Mouse (Mus musculus) liver, embryonic 15.5 days (tissue): ENCODE results near the gene Ccnl2. TPM values are rescaled to one million over a fixed set of nuclear protein-coding genes. Genes with fewer than 3 reads are reported as not detected.

ENCODE experiments used
- ATAC-seq: fragments of 200-750 bp; cut with Nextera tagmentation; 2 replicates; pipeline ENCODE4 v1.8.0; 2017; ENCODE audit warnings: moderate number of reproducible peaks, mild to moderate bottlenecking, moderate library complexity; ENCODE audit not compliant: insufficient read depth
- H3K27ac ChIP-seq: fragments of 300-500 bp; sonication (generic); replicated peaks from 2 replicates; pipeline ENCODE4 v1.5.1; 2015; ENCODE audit warnings: mild to moderate bottlenecking, inconsistent platforms
- H3K27me3 ChIP-seq: fragments of 300-500 bp; sonication (generic); 2 replicates; pipeline ENCODE4 v1.6.1; 2015; ENCODE audit warnings: mild to moderate bottlenecking, inconsistent platforms
- H3K36me3 ChIP-seq: fragments of 300-500 bp; sonication (generic); replicated peaks from 2 replicates; pipeline ENCODE4 v1.6.1; 2015; ENCODE audit warnings: moderate library complexity, mild to moderate bottlenecking, inconsistent platforms
- H3K4me1 ChIP-seq: fragments of 300-500 bp; sonication (generic); replicated peaks from 2 replicates; pipeline ENCODE4 v1.6.1; 2015; ENCODE audit warnings: inconsistent platforms
- H3K4me2 ChIP-seq: fragments of 300-500 bp; sonication (generic); 2 replicates; pipeline ENCODE4 v1.6.1; 2015; ENCODE audit warnings: moderate library complexity, mild to moderate bottlenecking, inconsistent platforms
- H3K4me3 ChIP-seq: fragments of 300-500 bp; sonication (generic); replicated peaks from 2 replicates; pipeline ENCODE4 v1.5.1; 2015; ENCODE audit warnings: mild to moderate bottlenecking, inconsistent platforms
- H3K9ac ChIP-seq: fragments of 300-500 bp; sonication (generic); 2 replicates; pipeline ENCODE4 v1.6.1; 2015; ENCODE audit warnings: moderate library complexity, mild to moderate bottlenecking, inconsistent platforms
- H3K9me3 ChIP-seq: fragments of 300-500 bp; sonication (generic); replicated peaks from 2 replicates; pipeline ENCODE4 v1.6.1; 2016; ENCODE audit warnings: inconsistent platforms
- WGBS: fragments of 180-500 bp; shearing (Covaris S2); methylation state at CpG from one replicate; pipeline ENCODE4 v1.1.7; 2015; ENCODE audit warnings: mixed read lengths; ENCODE audit not compliant: insufficient replicate concordance; 5-methylcytosine and 5-hydroxymethylcytosine counted together
- polyA plus RNA-seq: library from polyadenylated mRNA; unstranded; fragments of >200 nt; fragmentation: Nextera tagmentation; extraction: Ambion mirVana; gene quantifications from 2 replicates; pipeline ENCODE4 v1.2.1, GENCODE M21; 2015

Ccnl2 gene
- polyA plus RNA-seq, 1 experiment from 2014 or later: 65.6 TPM

- Histone ChIP-seq H3K36me3 (no peaks in the 10 kb centered on the region), H3K27me3 (peaks cover 14% of the 10 kb centered on the region), H3K9me3 (no peaks in the 10 kb centered on the region), H3K4me3 (no peak overlapping the region), H3K9ac (no peak overlapping the region), H3K4me1 (peaks cover 14% of the 10 kb centered on the region), H3K4me2 (no peak overlapping the region), H3K27ac (no peak overlapping the region)
- WGBS: 58% methylated on average over 3 of the region's 3 CpGs
- peak; percentile 23; the same call in 1 of the 2 replicates for ATAC-seq
Observed at GRCm38 (mm10) chr4:155790650-155791161, 21.6 kb upstream of the Ccnl2 start.

GRCm38 (mm10) chr4:155791240-155791933, 20.9 kb upstream of the Ccnl2 start:
- WGBS: 69% methylated on average over 24 of the region's 24 CpGs
- Histone ChIP-seq H3K36me3 (no peaks in the 10 kb centered on the region), H3K4me1 (peaks cover 11% of the 10 kb centered on the region), H3K4me2 (no peak overlapping the region), H3K27me3 (peaks cover 17% of the 10 kb centered on the region), H3K4me3 (no peak overlapping the region), H3K9ac (no peak overlapping the region), H3K9me3 (no peaks in the 10 kb centered on the region), H3K27ac (no peak overlapping the region)
- ATAC-seq: peak; percentile 8; the same call in 1 of the 2 replicates

GRCm38 (mm10) chr4:155793730-155794129, 18.6 kb upstream of the Ccnl2 start:
- Histone ChIP-seq H3K4me1 (peaks cover 5% of the 10 kb centered on the region), H3K4me3 (no peak overlapping the region), H3K27me3 (peaks cover 33% of the 10 kb centered on the region), H3K9me3 (no peaks in the 10 kb centered on the region), H3K4me2 (no peak overlapping the region), H3K27ac (no peak overlapping the region), H3K36me3 (no peaks in the 10 kb centered on the region), H3K9ac (no peak overlapping the region)
- ATAC-seq: no peak
- 57% methylated on average over 2 of the region's 2 CpGs for WGBS

- Histone ChIP-seq H3K4me1 (peaks cover 31% of the 10 kb centered on the region), H3K27me3 (peaks cover 26% of the 10 kb centered on the region), H3K4me2 (peak overlapping the region; percentile 87), H3K27ac (no peak overlapping the region), H3K9ac (no peak overlapping the region), H3K36me3 (peaks cover 19% of the 10 kb centered on the region), H3K4me3 (no peak overlapping the region), H3K9me3 (no peaks in the 10 kb centered on the region)
- 100% methylated on average over 1 of the region's 1 CpGs for WGBS
- ATAC-seq: no peak
Observed at GRCm38 (mm10) chr4:155802075-155802474, 10.2 kb upstream of the Ccnl2 start.

- H3K27me3 ChIP-seq: peaks cover 23% of the 10 kb centered on the region
- H3K9ac ChIP-seq: peak within 1 kb of the TSS; percentile 79
- peaks cover 26% of the 10 kb centered on the region for H3K36me3 ChIP-seq
- peaks cover 31% of the 10 kb centered on the region for H3K4me1 ChIP-seq
- peak within 1 kb of the TSS; percentile 87 for H3K27ac ChIP-seq
- WGBS: 7% methylated on average over 12 of the region's 12 CpGs
- no peaks in the 10 kb centered on the region for H3K9me3 ChIP-seq
- peak within 1 kb of the TSS; percentile 87 for H3K4me2 ChIP-seq
- H3K4me3 ChIP-seq: peak within 1 kb of the TSS; percentile 76
- ATAC-seq: peak; percentile 44
Observed at GRCm38 (mm10) chr4:155802741-155803339, 9.4 kb upstream of the Ccnl2 start, which contains the start of gene Mrpl20. Mrpl20 (plus strand) TSS chr4:155802878.

GRCm38 (mm10) chr4:155803340-155804041, 8.8 kb upstream of the Ccnl2 start:
- Histone ChIP-seq H3K9ac (peak overlapping the region; percentile 79), H3K36me3 (peaks cover 33% of the 10 kb centered on the region), H3K4me3 (peak overlapping the region; percentile 76), H3K4me2 (peak overlapping the region; percentile 87), H3K9me3 (no peaks in the 10 kb centered on the region), H3K27me3 (peaks cover 18% of the 10 kb centered on the region; the same call in 1 of the 2 replicates), H3K4me1 (peaks cover 31% of the 10 kb centered on the region), H3K27ac (peak overlapping the region; percentile 87)
- WGBS: under 1% methylated on average over 58 of the region's 58 CpGs
- peak; percentile 99 for ATAC-seq

- Histone ChIP-seq H3K4me1 (peaks cover 34% of the 10 kb centered on the region), H3K36me3 (peaks cover 61% of the 10 kb centered on the region), H3K27ac (no peak overlapping the region), H3K27me3 (no peaks in the 10 kb centered on the region), H3K4me2 (no peak overlapping the region), H3K4me3 (no peak overlapping the region), H3K9me3 (no peaks in the 10 kb centered on the region), H3K9ac (no peak overlapping the region)
- WGBS: 79% methylated on average over 3 of the region's 3 CpGs
- ATAC-seq: no peak
Observed at GRCm38 (mm10) chr4:155807841-155808240, 4.4 kb upstream of the Ccnl2 start.

GRCm38 (mm10) chr4:155812665-155813181, 434 bp downstream of the Ccnl2 start:
- peak; percentile 47 for ATAC-seq
- H3K27ac ChIP-seq: peak overlapping the region; percentile 89
- under 1% methylated on average over 49 of the region's 49 CpGs for WGBS
- peak overlapping the region; percentile 74 for H3K4me2 ChIP-seq
- H3K9me3 ChIP-seq: no peaks in the 10 kb centered on the region
- no peaks in the 10 kb centered on the region for H3K27me3 ChIP-seq
- H3K9ac ChIP-seq: peak overlapping the region; percentile 99
- peaks cover 34% of the 10 kb centered on the region for H3K4me1 ChIP-seq
- H3K36me3 ChIP-seq: peaks cover 79% of the 10 kb centered on the region
- peak overlapping the region; percentile 96 for H3K4me3 ChIP-seq

GRCm38 (mm10) chr4:155817533-155817932, 5.2 kb downstream of the Ccnl2 start:
- WGBS: 81% methylated on average over 4 of the region's 4 CpGs
- Histone ChIP-seq H3K9me3 (no peaks in the 10 kb centered on the region), H3K4me2 (no peak overlapping the region), H3K4me3 (no peak overlapping the region), H3K36me3 (peaks cover 91% of the 10 kb centered on the region), H3K27me3 (no peaks in the 10 kb centered on the region), H3K9ac (no peak overlapping the region), H3K4me1 (peaks cover 25% of the 10 kb centered on the region), H3K27ac (no peak overlapping the region)
- no peak for ATAC-seq

- no peaks in the 10 kb centered on the region for H3K9me3 ChIP-seq
- peaks cover 96% of the 10 kb centered on the region for H3K36me3 ChIP-seq
- no peak overlapping the region for H3K4me2 ChIP-seq
- no peaks in the 10 kb centered on the region; the same call in 1 of the 2 replicates for H3K4me1 ChIP-seq
- no peak overlapping the region for H3K27ac ChIP-seq
- H3K4me3 ChIP-seq: no peak overlapping the region
- H3K27me3 ChIP-seq: no peaks in the 10 kb centered on the region
- WGBS: 77% methylated on average over 7 of the region's 7 CpGs
- no peak for ATAC-seq
- no peak overlapping the region for H3K9ac ChIP-seq
Observed at GRCm38 (mm10) chr4:155821025-155821424, 8.7 kb downstream of the Ccnl2 start.

- ATAC-seq: no peak
Observed at GRCm38 (mm10) chr4:155823443-155823842, 11.2 kb downstream of the Ccnl2 start.

More at GRCm38 (mm10) chr4:155823443-155823842, 11.2 kb downstream of the Ccnl2 start:
- Histone ChIP-seq H3K4me2 (no peak overlapping the region), H3K9ac (no peak overlapping the region), H3K9me3 (no peaks in the 10 kb centered on the region), H3K27ac (no peak overlapping the region), H3K36me3 (peaks cover 95% of the 10 kb centered on the region), H3K4me3 (no peak overlapping the region), H3K27me3 (no peaks in the 10 kb centered on the region), H3K4me1 (no peaks in the 10 kb centered on the region)
- WGBS: 94% methylated on average over 16 of the region's 16 CpGs
